ENCODE assay signal across 8 mouse cellular contexts in the genomic region with DNA sequence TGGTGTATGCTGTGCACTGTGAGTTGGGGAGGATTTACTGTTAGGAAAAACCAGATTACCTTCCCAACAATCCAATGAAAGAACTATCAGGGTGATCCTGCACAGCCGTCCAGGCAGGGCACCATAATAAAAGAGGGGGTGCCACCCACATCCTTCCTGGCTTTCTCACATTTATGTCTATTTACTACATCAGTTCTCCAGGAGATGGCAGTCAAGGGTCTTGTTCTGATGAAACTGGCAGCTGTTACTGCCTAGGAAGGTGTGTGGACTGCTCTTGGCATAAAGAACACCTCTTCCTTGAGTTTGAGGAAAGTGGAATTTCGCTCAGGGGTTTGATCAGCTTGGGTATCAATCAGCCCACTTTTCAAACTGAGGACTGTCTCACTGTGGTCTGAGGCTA. TPM values are rescaled to one million over a fixed set of nuclear protein-coding genes. Genes with fewer than 3 reads are reported as not detected.
DNase-seq lines count a peak whose midpoint lies in the region; ATAC-seq and TF ChIP-seq lines count a peak whose summit lies in the region.

No protein-coding gene starts in this region.

- no peak overlapping the region for H3K27ac ChIP-seq in midbrain, embryonic 14.5 days (replicated peaks; ENCODE audit: low read depth, low read length)
- H3K27ac ChIP-seq in midbrain, embryonic 13.5 days = no peak overlapping the region
- H3K27ac ChIP-seq in cortical plate, adult 2 months (ENCODE audit: insufficient read depth, low read length) = no peak overlapping the region

- 22% methylated on average over 2 of the region's 2 CpGs for WGBS in midbrain, embryonic 14.5 days
- 25% methylated on average over 2 of the region's 2 CpGs for WGBS in midbrain, embryonic 13.5 days

- peak; percentile 65; the same call in 1 of the 2 replicates for TF ChIP-seq CTCF in cortical plate, adult 2 months (IDR thresholded peaks at IDR 0.05; ENCODE audit: extremely low read depth, insufficient read depth, low read length)

- no peak overlapping the region for H3K4me2 ChIP-seq in midbrain, embryonic 14.5 days (ENCODE audit: low read length)
- H3K4me2 ChIP-seq in midbrain, embryonic 13.5 days (replicated peaks) = no peak overlapping the region

- H3K9me3 ChIP-seq in midbrain, embryonic 14.5 days (ENCODE audit: control insufficient read depth, low read length) = no peaks in the 10 kb centered on the region
- H3K9me3 ChIP-seq in midbrain, embryonic 13.5 days = no peaks in the 10 kb centered on the region

- no peaks in the 10 kb centered on the region for H3K4me1 ChIP-seq in midbrain, embryonic 14.5 days (ENCODE audit: control insufficient read depth, insufficient read depth, low read length)
- H3K4me1 ChIP-seq in midbrain, embryonic 13.5 days (replicated peaks) = no peaks in the 10 kb centered on the region
- H3K4me1 ChIP-seq in cortical plate, adult 2 months (ENCODE audit: control insufficient read depth, insufficient read depth, low read length) = no peaks in the 10 kb centered on the region

- ATAC-seq in midbrain, embryonic 14.5 days (ENCODE audit: low FRiP score, low TSS enrichment) = no peak
- ATAC-seq in midbrain, embryonic 13.5 days = no peak
- ATAC-seq in monocyte, adult 5-6 weeks (replicated peaks; ENCODE audit: insufficient number of reproducible peaks, low FRiP score, low TSS enrichment, poor library complexity, severe bottlenecking) = no peak

- H3K36me3 ChIP-seq in midbrain, embryonic 14.5 days (ENCODE audit: control insufficient read depth, insufficient read depth, low read length) = no peaks in the 10 kb centered on the region
- H3K36me3 ChIP-seq in midbrain, embryonic 13.5 days = no peaks in the 10 kb centered on the region

- TF ChIP-seq POLR2A in cortical plate, adult 2 months (IDR thresholded peaks at IDR 0.05; ENCODE audit: extremely low read depth, insufficient read depth, low read length) = no peak

- DNase-seq in gastrocnemius, adult 18-20 months (ENCODE audit: low spot score) = peak; percentile 14
- DNase-seq in gastrocnemius, postnatal 4 days (ENCODE audit: low spot score in 2 of 2) = no peak
- DNase-seq in midbrain, embryonic 14.5 days = peak; percentile 89
- peak; percentile 45 for DNase-seq in lung, postnatal 14 days
- no peak for DNase-seq in spleen, postnatal 4 days (ENCODE audit: low spot score in 2 of 2)

- H3K27me3 ChIP-seq in midbrain, embryonic 14.5 days (ENCODE audit: control insufficient read depth, insufficient read depth, low read length) = no peaks in the 10 kb centered on the region
- peaks cover 18% of the 10 kb centered on the region for H3K27me3 ChIP-seq in midbrain, embryonic 13.5 days

- H3K4me3 ChIP-seq in midbrain, embryonic 14.5 days (replicated peaks; ENCODE audit: low read depth, low read length) = no peak overlapping the region
- no peak overlapping the region for H3K4me3 ChIP-seq in midbrain, embryonic 13.5 days (replicated peaks)
- no peak overlapping the region for H3K4me3 ChIP-seq in cortical plate, adult 2 months (ENCODE audit: insufficient read depth, low read length)

- H3K9ac ChIP-seq in midbrain, embryonic 14.5 days (replicated peaks; ENCODE audit: low read length) = no peak overlapping the region
- no peak overlapping the region for H3K9ac ChIP-seq in midbrain, embryonic 13.5 days (replicated peaks)

RNA-seq across cellular contexts. Expression of gene Tbx5, which starts 54.6 kb away (rescaled TPM):
- under 1 TPM in 1 of 2 experiments, not detected in 1; 0.09 TPM for total RNA-seq in gastrocnemius, adult 18-20 months (2021)
- under 1 TPM; 0.18 to 0.22 TPM for total RNA-seq in gastrocnemius, postnatal 4 days (2021)
- polyA plus RNA-seq in midbrain, embryonic 14.5 days (2014; fragmentation: Nextera tagmentation; extraction: Ambion mirVana) = 0.11 TPM in 1 of 2 replicates, not detected in the other
- polyA plus RNA-seq in midbrain, embryonic 13.5 days (2015; fragmentation: Nextera tagmentation; extraction: Ambion mirVana) = not detected in 2 replicates
- not detected in 2 replicates for polyA plus RNA-seq in cortical plate, adult 2 months (2012; rRNA removed)
- total RNA-seq in monocyte, adult 5-6 weeks (2017) = not detected in 3 replicates

Comparison
In these comparisons a context has a peak if more than half of its experiments do, and no peak if none do; other contexts are left out.
1. DNase-seq: peak in gastrocnemius, adult 18-20 months (single experiment), midbrain, embryonic 14.5 days (single experiment) and lung, postnatal 14 days (single experiment); none in gastrocnemius, postnatal 4 days (0 of 2) and spleen, postnatal 4 days (0 of 2).